Mouse (Mus musculus) liver, postnatal 0 days (tissue): Measurements from ENCODE around the gene Sp100.

Experiments
- CTCF ChIP-seq: sonication (generic); IDR thresholded peaks from 2 replicates; pipeline ENCODE4 v1.5.1; 2016; ENCODE audit warnings: antibody characterized with exemption, low read depth
- EP300 ChIP-seq: IDR thresholded peaks from 2 replicates; pipeline ENCODE4 v1.6.1; 2016; ENCODE audit warnings: antibody characterized with exemption, low read depth, mild to moderate bottlenecking

GRCm38 (mm10) chr1:85714501-85714900 lies 64.7 kb downstream of the Sp100 start:
- no peak for TF ChIP-seq EP300
- TF ChIP-seq CTCF: no peak
